Mouse (Mus musculus) ES-Bruce4 (cell line): Measurements from ENCODE around the gene B4galt2.

Experiments
- CTCF ChIP-seq: IDR thresholded peaks from one replicate; pipeline ENCODE4 v1.8.1; 2011; ENCODE audit warnings: low read depth, low read length
- EP300 ChIP-seq: IDR thresholded peaks from 2 replicates; pipeline ENCODE4 v1.6.1; 2011; ENCODE audit warnings: low read depth, low read length; ENCODE audit not compliant: insufficient read depth
- POLR2A ChIP-seq: IDR thresholded peaks from one replicate; pipeline ENCODE4 v1.8.1; 2011; ENCODE audit warnings: low read length; ENCODE audit not compliant: insufficient read depth

GRCm38 (mm10) chr4:117834457-117834844 lies 48.8 kb downstream of the B4galt2 start, which contains the start of gene Slc6a9:
- TF ChIP-seq CTCF (no peak), POLR2A (no peak), EP300 (no peak)
